Mouse (Mus musculus) forebrain, embryonic 14.5 days (tissue): ENCODE measurements at regions not wholly inside any gene's neighbourhood (a gene's known extent, or its start where the extent isn't known, plus 50 kb on each side); places are given as distances from the start of the nearest gene placed in this dataset.
"Not testable (repeated sequence)": the region's sequence is repeated elsewhere in the genome, so short reads cannot be mapped to it uniquely, and the experiment has no call there.

Source experiments
- ATAC-seq: fragments of 200-750 bp; cut with Nextera tagmentation; 2 replicates; pipeline ENCODE4 v1.8.0; 2017; ENCODE audit warnings: mild to moderate bottlenecking, moderate library complexity
- DNase-seq: peaks from one replicate; pipeline ENCODE4 v3.0.0-alpha.2; 2015; ENCODE audit warnings: low spot score
- H3K27ac ChIP-seq: fragments of 300-500 bp; sonication (generic); 2 replicates; pipeline ENCODE4 v1.5.1; 2014; ENCODE audit warnings: low read depth, mild to moderate bottlenecking, control low read depth, low read length, moderate library complexity
- H3K27me3 ChIP-seq: fragments of 300-500 bp; sonication (generic); replicated peaks from 2 replicates; pipeline ENCODE4 v1.6.1; 2014; ENCODE audit warnings: low read length, control low read depth, mixed read lengths; ENCODE audit not compliant: control insufficient read depth, insufficient read depth
- H3K36me3 ChIP-seq: fragments of 300-500 bp; sonication (generic); 2 replicates; pipeline ENCODE4 v1.6.1; 2014; ENCODE audit warnings: low read length, control low read depth; ENCODE audit not compliant: control insufficient read depth, insufficient read depth
- H3K4me1 ChIP-seq: fragments of 300-500 bp; sonication (generic); 2 replicates; pipeline ENCODE4 v1.6.1; 2014; ENCODE audit warnings: antibody characterized with exemption, low read length, control low read depth; ENCODE audit not compliant: control insufficient read depth, insufficient read depth
- H3K4me2 ChIP-seq: fragments of 300-500 bp; sonication (generic); 2 replicates; pipeline ENCODE4 v1.6.1; 2014; ENCODE audit warnings: mild to moderate bottlenecking, control low read depth, low read length
- H3K4me3 ChIP-seq: fragments of 300-500 bp; sonication (generic); 2 replicates; pipeline ENCODE4 v1.5.1; 2014; ENCODE audit warnings: low read depth, low read length, control low read depth
- H3K9ac ChIP-seq: fragments of 300-500 bp; sonication (generic); 2 replicates; pipeline ENCODE4 v1.6.1; 2014; ENCODE audit warnings: mild to moderate bottlenecking, low read length, control low read depth, moderate library complexity
- H3K9me3 ChIP-seq: fragments of 300-500 bp; sonication (generic); replicated peaks from 2 replicates; pipeline ENCODE4 v1.6.1; 2016; ENCODE audit warnings: low read length, control low read depth, mixed read lengths; ENCODE audit not compliant: control insufficient read depth
- WGBS: fragments of 180-500 bp; shearing (Covaris S2); extraction: QIAGEN DNeasy Blood & Tissue Kit; methylation state at CpG from one replicate; pipeline ENCODE4 v1.1.7; 2014; 5-methylcytosine and 5-hydroxymethylcytosine counted together

DNA sequence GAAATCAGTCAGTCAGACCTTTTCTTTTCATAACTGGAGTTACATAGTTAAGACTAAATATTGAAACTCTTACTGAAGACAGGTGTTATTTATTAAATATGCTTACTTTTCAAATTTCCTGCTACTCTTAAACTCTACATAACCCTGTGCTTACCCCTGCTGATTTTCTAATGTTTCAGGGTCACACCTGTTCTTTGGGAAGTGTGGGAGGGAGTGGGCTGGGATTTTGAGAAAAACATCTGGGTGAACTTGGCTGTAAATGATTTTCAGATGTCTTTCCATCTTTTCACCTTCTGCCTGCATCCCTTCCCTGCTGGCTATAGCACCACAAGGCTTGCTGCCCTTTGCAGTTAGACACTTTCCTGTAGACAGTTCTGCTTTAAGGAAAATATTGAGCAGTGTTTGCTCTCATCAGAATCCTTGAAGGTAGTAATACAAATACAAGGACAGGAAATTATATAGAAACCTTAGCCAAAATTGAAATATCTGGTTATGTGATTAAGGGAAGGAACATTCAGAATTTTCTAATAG is 204.8 kb downstream of the Slitrk1 start:
- no peaks in the 10 kb centered on the region for H3K4me1 ChIP-seq
- H3K9me3 ChIP-seq: no peaks in the 10 kb centered on the region
- no peak overlapping the region for H3K9ac ChIP-seq
- H3K4me2 ChIP-seq: no peak overlapping the region
- DNase-seq (no peak), ATAC-seq (no peak)
- H3K4me3 ChIP-seq: no peak overlapping the region
- no peaks in the 10 kb centered on the region for H3K36me3 ChIP-seq
- no peak overlapping the region for H3K27ac ChIP-seq
- no peaks in the 10 kb centered on the region for H3K27me3 ChIP-seq

DNA sequence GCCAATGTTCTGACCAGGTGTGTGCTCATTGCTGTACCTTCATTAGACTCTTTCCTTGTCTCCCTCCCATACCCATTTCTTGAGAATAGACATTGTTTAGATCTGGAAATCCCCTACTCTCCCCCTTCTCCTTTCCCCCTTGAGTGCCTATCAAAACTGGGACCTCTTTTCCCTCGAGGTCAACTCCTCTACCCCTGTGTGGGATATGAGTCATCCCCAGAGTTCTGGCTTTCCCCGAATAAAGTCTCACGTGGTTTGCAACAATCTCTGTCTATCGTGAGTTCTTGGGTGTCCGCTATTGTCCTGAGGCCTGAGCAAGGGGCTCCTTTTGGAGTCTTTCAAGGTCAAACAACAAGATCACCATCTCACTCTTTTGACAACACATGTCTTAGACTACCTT is 209.3 kb downstream of the Slitrk1 start:
- H3K4me3 ChIP-seq, ATAC-seq, H3K4me1 ChIP-seq, H3K9ac ChIP-seq, H3K27me3 ChIP-seq, H3K36me3 ChIP-seq, DNase-seq, H3K9me3 ChIP-seq, H3K4me2 ChIP-seq, H3K27ac ChIP-seq: not testable (repeated sequence)
- WGBS: 86% methylated on average over 5 of the region's 5 CpGs

DNA sequence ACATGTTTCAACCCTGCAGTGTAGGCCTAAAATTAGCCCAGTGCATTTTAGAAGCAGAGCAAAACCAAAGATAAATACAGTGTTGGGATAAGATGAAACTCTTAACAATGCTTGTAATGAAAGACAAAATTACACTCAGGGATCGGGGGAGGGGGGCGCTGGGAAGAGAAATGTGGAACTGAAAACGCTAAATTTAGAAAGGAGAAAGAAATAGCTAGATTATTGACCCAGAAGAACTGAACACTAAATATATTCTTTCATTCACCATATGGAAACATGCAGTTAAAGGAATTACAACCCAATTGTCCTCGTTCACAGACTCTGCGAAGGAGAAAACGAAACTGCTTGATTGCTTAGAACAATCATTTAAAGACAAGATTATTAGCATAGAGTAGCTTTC is 249.1 kb downstream of the Slitrk1 start:
- H3K9me3 ChIP-seq: no peaks in the 10 kb centered on the region
- H3K9ac ChIP-seq: no peak overlapping the region
- ATAC-seq: no peak
- H3K4me2 ChIP-seq: no peak overlapping the region
- H3K36me3 ChIP-seq: no peaks in the 10 kb centered on the region
- H3K4me3 ChIP-seq: no peak overlapping the region
- H3K4me1 ChIP-seq: no peaks in the 10 kb centered on the region
- H3K27me3 ChIP-seq: no peaks in the 10 kb centered on the region
- 76% methylated on average over 6 of the region's 6 CpGs for WGBS
- H3K27ac ChIP-seq: no peak overlapping the region
- DNase-seq: no peak

DNA sequence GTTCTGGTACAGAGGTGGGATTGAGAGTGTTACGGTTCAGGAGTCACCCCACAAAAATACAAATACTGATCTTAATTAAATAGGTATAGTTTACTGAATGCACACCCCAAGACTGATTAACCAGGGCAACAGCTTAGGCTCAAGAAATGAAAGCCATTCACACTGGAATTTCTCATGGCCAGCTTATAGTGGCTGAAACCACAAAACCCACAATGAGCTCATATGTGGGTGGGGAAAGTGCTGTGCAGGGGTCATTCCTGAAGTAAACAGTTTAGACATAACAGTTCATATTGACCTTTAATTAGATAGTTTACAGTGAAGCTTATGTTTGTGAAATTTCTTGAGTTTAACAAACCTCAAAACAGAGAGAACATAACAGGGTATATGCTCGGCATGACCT is 275.7 kb downstream of the Slitrk1 start:
- WGBS: 91% methylated on average over 2 of the region's 2 CpGs
- Histone ChIP-seq H3K27ac (no peak overlapping the region), H3K9me3 (no peaks in the 10 kb centered on the region), H3K36me3 (no peaks in the 10 kb centered on the region), H3K27me3 (no peaks in the 10 kb centered on the region), H3K4me1 (no peaks in the 10 kb centered on the region), H3K4me3 (no peak overlapping the region), H3K9ac (no peak overlapping the region), H3K4me2 (no peak overlapping the region)
- DNase-seq (no peak), ATAC-seq (no peak)

GRCm38 (mm10) chr14:108635266-108635665 is 278.7 kb downstream of the Slitrk1 start:
- H3K36me3 ChIP-seq: no peaks in the 10 kb centered on the region
- DNase-seq: peak; percentile 62
- H3K4me2 ChIP-seq: no peak overlapping the region
- no peaks in the 10 kb centered on the region for H3K9me3 ChIP-seq
- H3K4me3 ChIP-seq: no peak overlapping the region
- H3K4me1 ChIP-seq: no peaks in the 10 kb centered on the region
- H3K9ac ChIP-seq: no peak overlapping the region
- no peak overlapping the region for H3K27ac ChIP-seq
- 66% methylated on average over 2 of the region's 2 CpGs for WGBS
- H3K27me3 ChIP-seq: no peaks in the 10 kb centered on the region
- no peak for ATAC-seq

GRCm38 (mm10) chr14:108610028-108610427 is 303.9 kb downstream of the Slitrk1 start:
- no peak overlapping the region for H3K9ac ChIP-seq
- peak; percentile 26; the same call in 1 of the 2 replicates for ATAC-seq
- no peaks in the 10 kb centered on the region for H3K27me3 ChIP-seq
- no peaks in the 10 kb centered on the region for H3K4me1 ChIP-seq
- no peaks in the 10 kb centered on the region for H3K9me3 ChIP-seq
- H3K36me3 ChIP-seq: no peaks in the 10 kb centered on the region
- no peak overlapping the region for H3K4me2 ChIP-seq
- H3K27ac ChIP-seq: no peak overlapping the region
- DNase-seq: peak; percentile 68
- WGBS: 73% methylated on average over 1 of the region's 1 CpGs
- H3K4me3 ChIP-seq: no peak overlapping the region
